Mouse (Mus musculus) kidney, embryonic 14.5 days (tissue): ENCODE results near the gene Crb1. TPM values are rescaled to one million over a fixed set of nuclear protein-coding genes. Genes with fewer than 3 reads are reported as not detected.

Experiments
- ATAC-seq: fragments of 200-750 bp; cut with Nextera tagmentation; 2 replicates; pipeline ENCODE4 v1.8.0; 2017; ENCODE audit warnings: moderate number of reproducible peaks, mild to moderate bottlenecking, moderate TSS enrichment, moderate library complexity; ENCODE audit not compliant: low FRiP score, low TSS enrichment
- H3K27ac ChIP-seq: fragments of 300-500 bp; sonication (generic); 2 replicates; pipeline ENCODE4 v1.5.1; 2014; ENCODE audit warnings: low read depth, mild to moderate bottlenecking, low read length, moderate library complexity, mixed read lengths
- H3K27me3 ChIP-seq: fragments of 300-500 bp; sonication (generic); 2 replicates; pipeline ENCODE4 v1.6.1; 2014; ENCODE audit warnings: mild to moderate bottlenecking, low read length; ENCODE audit not compliant: control insufficient read depth, insufficient read depth
- H3K36me3 ChIP-seq: fragments of 300-500 bp; sonication (generic); 2 replicates; pipeline ENCODE4 v1.6.1; 2014; ENCODE audit warnings: low read length, mixed read lengths; ENCODE audit not compliant: control insufficient read depth, insufficient read depth
- H3K4me1 ChIP-seq: fragments of 300-500 bp; sonication (generic); 2 replicates; pipeline ENCODE4 v1.6.1; 2014; ENCODE audit warnings: low read length, mixed read lengths; ENCODE audit not compliant: control insufficient read depth, insufficient read depth
- H3K4me2 ChIP-seq: fragments of 300-500 bp; sonication (generic); replicated peaks from 2 replicates; pipeline ENCODE4 v1.6.1; 2014; ENCODE audit warnings: low read depth, mild to moderate bottlenecking, low read length
- H3K4me3 ChIP-seq: fragments of 300-500 bp; sonication (generic); 2 replicates; pipeline ENCODE4 v1.5.1; 2014; ENCODE audit warnings: mild to moderate bottlenecking, low read length
- H3K9ac ChIP-seq: fragments of 300-500 bp; sonication (generic); 2 replicates; pipeline ENCODE4 v1.6.1; 2014; ENCODE audit warnings: low read depth, mild to moderate bottlenecking, low read length, moderate library complexity
- H3K9me3 ChIP-seq: fragments of 300-500 bp; sonication (generic); 2 replicates; pipeline ENCODE4 v1.6.1; 2016; ENCODE audit warnings: low read length; ENCODE audit not compliant: control insufficient read depth
- WGBS: fragments of 180-500 bp; shearing (Covaris S2); extraction: QIAGEN DNeasy Blood & Tissue Kit; methylation state at CpG from one replicate; pipeline ENCODE4 v1.1.7; 2014; 5-methylcytosine and 5-hydroxymethylcytosine counted together
- polyA plus RNA-seq: library from polyadenylated mRNA; unstranded; fragments of >200 nt; fragmentation: Nextera tagmentation; extraction: Ambion mirVana; gene quantifications from 2 replicates; pipeline ENCODE4 v1.2.1, GENCODE M21; 2014

The Crb1 gene
- polyA plus RNA-seq, 1 experiment from 2014 or later, result 0.14 TPM

GRCm38 (mm10) chr1:139407701-139408100 lies 30.8 kb upstream of the Crb1 start:
- Histone ChIP-seq H3K36me3 (no peaks in the 10 kb centered on the region), H3K27ac (no peak overlapping the region), H3K9ac (no peak overlapping the region), H3K4me2 (no peak overlapping the region), H3K4me3 (no peak overlapping the region), H3K4me1 (no peaks in the 10 kb centered on the region), H3K9me3 (no peaks in the 10 kb centered on the region), H3K27me3 (no peaks in the 10 kb centered on the region)
- WGBS, result 59% methylated on average over 5 of the region's 5 CpGs
- ATAC-seq, result no peak

GRCm38 (mm10) chr1:139405766-139406165 lies 28.9 kb upstream of the Crb1 start:
- Histone ChIP-seq H3K4me1 (no peaks in the 10 kb centered on the region), H3K27me3 (no peaks in the 10 kb centered on the region), H3K9ac (no peak overlapping the region), H3K27ac (no peak overlapping the region), H3K9me3 (no peaks in the 10 kb centered on the region), H3K36me3 (no peaks in the 10 kb centered on the region), H3K4me3 (no peak overlapping the region), H3K4me2 (no peak overlapping the region)
- ATAC-seq, result no peak

GRCm38 (mm10) chr1:139396589-139396988 lies 19.7 kb upstream of the Crb1 start:
- Histone ChIP-seq H3K27me3 (no peaks in the 10 kb centered on the region), H3K36me3 (no peaks in the 10 kb centered on the region), H3K9ac (no peak overlapping the region), H3K4me2 (no peak overlapping the region), H3K9me3 (no peaks in the 10 kb centered on the region), H3K27ac (no peak overlapping the region), H3K4me3 (no peak overlapping the region), H3K4me1 (no peaks in the 10 kb centered on the region)
- WGBS, result 55% methylated on average over 1 of the region's 1 CpGs
- ATAC-seq, result no peak

- H3K4me1 ChIP-seq, result no peaks in the 10 kb centered on the region
- no peaks in the 10 kb centered on the region for H3K27me3 ChIP-seq
- no peak overlapping the region for H3K9ac ChIP-seq
- no peaks in the 10 kb centered on the region for H3K9me3 ChIP-seq
- no peak overlapping the region for H3K27ac ChIP-seq
- WGBS, result 24% methylated on average over 2 of the region's 2 CpGs
- no peak overlapping the region for H3K4me3 ChIP-seq
- no peak for ATAC-seq
- H3K36me3 ChIP-seq, result no peaks in the 10 kb centered on the region
- no peak overlapping the region for H3K4me2 ChIP-seq
Observed at GRCm38 (mm10) chr1:139391747-139392146, 14.8 kb upstream of the Crb1 start.

- H3K27me3 ChIP-seq, result no peaks in the 10 kb centered on the region
- no peak overlapping the region for H3K27ac ChIP-seq
- no peak overlapping the region for H3K4me2 ChIP-seq
- H3K36me3 ChIP-seq, result no peaks in the 10 kb centered on the region
- H3K9me3 ChIP-seq, result no peaks in the 10 kb centered on the region
- no peak overlapping the region for H3K4me3 ChIP-seq
- WGBS, result 28% methylated on average over 4 of the region's 4 CpGs
- no peak; the same call in 1 of the 2 replicates for ATAC-seq
- H3K9ac ChIP-seq, result no peak overlapping the region
- no peaks in the 10 kb centered on the region for H3K4me1 ChIP-seq
Observed at GRCm38 (mm10) chr1:139379621-139379984, 2.7 kb upstream of the Crb1 start.

- Histone ChIP-seq H3K9me3 (no peaks in the 10 kb centered on the region), H3K36me3 (no peaks in the 10 kb centered on the region), H3K9ac (no peak overlapping the region), H3K27me3 (no peaks in the 10 kb centered on the region), H3K4me2 (no peak overlapping the region), H3K4me1 (no peaks in the 10 kb centered on the region), H3K27ac (no peak overlapping the region), H3K4me3 (no peak overlapping the region)
- WGBS, result 25% methylated on average over 11 of the region's 11 CpGs
- ATAC-seq, result peak; percentile 70
Observed at GRCm38 (mm10) chr1:139378861-139379620, 2.1 kb upstream of the Crb1 start.

GRCm38 (mm10) chr1:139375900-139376299 lies 1.0 kb downstream of the Crb1 start:
- Histone ChIP-seq H3K36me3 (no peaks in the 10 kb centered on the region), H3K4me3 (no peak overlapping the region), H3K4me1 (no peaks in the 10 kb centered on the region), H3K4me2 (no peak overlapping the region), H3K27ac (no peak overlapping the region), H3K9ac (no peak overlapping the region), H3K27me3 (no peaks in the 10 kb centered on the region), H3K9me3 (no peaks in the 10 kb centered on the region)
- no peak for ATAC-seq
- WGBS, result 52% methylated on average over 6 of the region's 6 CpGs

GRCm38 (mm10) chr1:139371341-139371740 lies 5.6 kb downstream of the Crb1 start:
- H3K9me3 ChIP-seq, result no peaks in the 10 kb centered on the region
- H3K9ac ChIP-seq, result no peak overlapping the region
- no peak overlapping the region for H3K4me2 ChIP-seq
- WGBS, result 72% methylated on average over 6 of the region's 6 CpGs
- ATAC-seq, result no peak
- no peaks in the 10 kb centered on the region for H3K4me1 ChIP-seq
- H3K4me3 ChIP-seq, result no peak overlapping the region
- H3K36me3 ChIP-seq, result no peaks in the 10 kb centered on the region
- H3K27ac ChIP-seq, result no peak overlapping the region
- H3K27me3 ChIP-seq, result no peaks in the 10 kb centered on the region

GRCm38 (mm10) chr1:139348566-139348965 lies 28.3 kb downstream of the Crb1 start:
- Histone ChIP-seq H3K9me3 (no peaks in the 10 kb centered on the region), H3K27me3 (no peaks in the 10 kb centered on the region), H3K4me3 (no peak overlapping the region), H3K36me3 (no peaks in the 10 kb centered on the region), H3K9ac (no peak overlapping the region), H3K4me2 (no peak overlapping the region), H3K27ac (no peak overlapping the region), H3K4me1 (no peaks in the 10 kb centered on the region)
- no peak for ATAC-seq
- WGBS, result 59% methylated on average over 4 of the region's 4 CpGs
